Mouse (Mus musculus) thymus, postnatal 10 days (tissue): ENCODE measurements at regions not wholly inside any gene's neighbourhood (a gene's known extent, or its start where the extent isn't known, plus 50 kb on each side); places are given as distances from the start of the nearest gene placed in this dataset.

Experiments
- DNase-seq, 2 experiments: peaks; one replicate each; pipeline ENCODE4 v3.0.0; 2021; ENCODE audit warnings: low spot score in 2 of 2

- DNase-seq = no peak
Measured at GRCm38 (mm10) chr12:71622761-71623160, 208.1 kb upstream of the Daam1 start.

GRCm38 (mm10) chr12:71623271-71623670 lies 207.6 kb upstream of the Daam1 start:
- no peak for DNase-seq

- DNase-seq = no peak
Measured at GRCm38 (mm10) chr12:71624076-71624475, 206.8 kb upstream of the Daam1 start.

GRCm38 (mm10) chr12:71624676-71625075 lies 206.2 kb upstream of the Daam1 start:
- no peak for DNase-seq

- DNase-seq = no peak
Measured at GRCm38 (mm10) chr12:71625115-71625514, 205.8 kb upstream of the Daam1 start.

GRCm38 (mm10) chr12:71626801-71627200 lies 204.1 kb upstream of the Daam1 start:
- DNase-seq = no peak

- no peak for DNase-seq
Measured at GRCm38 (mm10) chr12:71627421-71628339, 203.2 kb upstream of the Daam1 start.

GRCm38 (mm10) chr12:71628340-71628738 lies 202.5 kb upstream of the Daam1 start:
- DNase-seq = no peak

GRCm38 (mm10) chr12:71628796-71629195 lies 202.1 kb upstream of the Daam1 start:
- DNase-seq = no peak

- DNase-seq = no peak
Measured at GRCm38 (mm10) chr12:71630386-71630785, 200.5 kb upstream of the Daam1 start.

- DNase-seq = no peak
Measured at GRCm38 (mm10) chr12:71636300-71636699, 194.6 kb upstream of the Daam1 start.

GRCm38 (mm10) chr12:71637248-71637647 lies 193.6 kb upstream of the Daam1 start:
- DNase-seq = no peak

GRCm38 (mm10) chr12:71638246-71638645 lies 192.6 kb upstream of the Daam1 start:
- no peak for DNase-seq

- no peak for DNase-seq
Measured at GRCm38 (mm10) chr12:71640058-71640501, 190.8 kb upstream of the Daam1 start.

GRCm38 (mm10) chr12:71641486-71641885 lies 189.4 kb upstream of the Daam1 start:
- no peak for DNase-seq

- DNase-seq = no peak
Measured at GRCm38 (mm10) chr12:71642797-71643337, 188.0 kb upstream of the Daam1 start.

GRCm38 (mm10) chr12:71651251-71651650 lies 179.6 kb upstream of the Daam1 start:
- no peak for DNase-seq

- no peak for DNase-seq
Measured at GRCm38 (mm10) chr12:71693346-71694038, 137.4 kb upstream of the Daam1 start.

- DNase-seq = no peak
Measured at GRCm38 (mm10) chr12:71701753-71702152, 129.1 kb upstream of the Daam1 start.

- DNase-seq = no peak
Measured at GRCm38 (mm10) chr12:71702181-71702580, 128.7 kb upstream of the Daam1 start.

- no peak for DNase-seq
Measured at GRCm38 (mm10) chr12:71703146-71703902, 127.6 kb upstream of the Daam1 start.

GRCm38 (mm10) chr12:71704431-71704830 lies 126.4 kb upstream of the Daam1 start:
- no peak for DNase-seq
